Mouse (Mus musculus): ENCODE results near the gene Cisd2. TPM values are rescaled to one million over a fixed set of nuclear protein-coding genes. Genes with fewer than 3 reads are reported as not detected.

Gene Cisd2
- polyA plus RNA-seq, 1 experiment, result 39.3 TPM

GRCm38 (mm10) chr3:135417245-135417644 is 6.5 kb downstream of the Cisd2 start:
- TF ChIP-seq CTCF (IDR thresholded peaks at IDR 0.05; ENCODE audit: borderline replicate concordance, control insufficient read depth, extremely low read depth, insufficient read depth, low read length, poor library complexity) (no peak), POLR2A (IDR thresholded peaks at IDR 0.05; ENCODE audit: control insufficient read depth, extremely low read depth, insufficient read depth, low read length, poor library complexity) (no peak)
- H3K27ac ChIP-seq (ENCODE audit: control insufficient read depth, insufficient read depth, low read length), result no peak overlapping the region
- H3K4me3 ChIP-seq (ENCODE audit: control insufficient read depth, insufficient read depth, low read length), result no peak overlapping the region
- peaks cover 13% of the 10 kb centered on the region for H3K4me1 ChIP-seq (replicated peaks; ENCODE audit: control insufficient read depth, insufficient read depth, low read length)
- DNase-seq, result no peak
- 67% methylated on average over 3 of the region's 3 CpGs for WGBS
- H3K36me3 ChIP-seq (ENCODE audit: control insufficient read depth, insufficient read depth, low read length), result no peaks in the 10 kb centered on the region
- no peaks in the 10 kb centered on the region for H3K27me3 ChIP-seq (ENCODE audit: control insufficient read depth, insufficient read depth, low read length)

GRCm38 (mm10) chr3:135411824-135412223 is 11.9 kb downstream of the Cisd2 start:
- no peak overlapping the region for H3K27ac ChIP-seq (ENCODE audit: control insufficient read depth, insufficient read depth, low read length)
- H3K36me3 ChIP-seq (ENCODE audit: control insufficient read depth, insufficient read depth, low read length), result peaks cover 17% of the 10 kb centered on the region
- 97% methylated on average over 9 of the region's 9 CpGs for WGBS
- H3K4me3 ChIP-seq (ENCODE audit: control insufficient read depth, insufficient read depth, low read length), result no peak overlapping the region
- H3K4me1 ChIP-seq (replicated peaks; ENCODE audit: control insufficient read depth, insufficient read depth, low read length), result peaks cover 4% of the 10 kb centered on the region
- DNase-seq, result no peak
- TF ChIP-seq CTCF (IDR thresholded peaks at IDR 0.05; ENCODE audit: borderline replicate concordance, control insufficient read depth, extremely low read depth, insufficient read depth, low read length, poor library complexity), result no peak
- no peak for TF ChIP-seq POLR2A (IDR thresholded peaks at IDR 0.05; ENCODE audit: control insufficient read depth, extremely low read depth, insufficient read depth, low read length, poor library complexity)
- no peaks in the 10 kb centered on the region for H3K27me3 ChIP-seq (ENCODE audit: control insufficient read depth, insufficient read depth, low read length)

GRCm38 (mm10) chr3:135411056-135411455 is 12.7 kb downstream of the Cisd2 start:
- TF ChIP-seq CTCF (IDR thresholded peaks at IDR 0.05; ENCODE audit: borderline replicate concordance, control insufficient read depth, extremely low read depth, insufficient read depth, low read length, poor library complexity), result no peak
- no peak for TF ChIP-seq POLR2A (IDR thresholded peaks at IDR 0.05; ENCODE audit: control insufficient read depth, extremely low read depth, insufficient read depth, low read length, poor library complexity)
- Histone ChIP-seq H3K27me3 (ENCODE audit: control insufficient read depth, insufficient read depth, low read length) (no peaks in the 10 kb centered on the region), H3K27ac (ENCODE audit: control insufficient read depth, insufficient read depth, low read length) (no peak overlapping the region), H3K4me3 (ENCODE audit: control insufficient read depth, insufficient read depth, low read length) (no peak overlapping the region), H3K36me3 (ENCODE audit: control insufficient read depth, insufficient read depth, low read length) (peaks cover 17% of the 10 kb centered on the region), H3K4me1 (replicated peaks; ENCODE audit: control insufficient read depth, insufficient read depth, low read length) (peaks cover 4% of the 10 kb centered on the region; the same call in 1 of the 2 replicates)
- no peak for DNase-seq
- WGBS, result 97% methylated on average over 12 of the region's 12 CpGs

- no peak overlapping the region for H3K27ac ChIP-seq (ENCODE audit: control insufficient read depth, insufficient read depth, low read length)
- 98% methylated on average over 5 of the region's 5 CpGs for WGBS
- H3K4me3 ChIP-seq (ENCODE audit: control insufficient read depth, insufficient read depth, low read length), result no peak overlapping the region
- DNase-seq, result no peak
- no peaks in the 10 kb centered on the region for H3K27me3 ChIP-seq (ENCODE audit: control insufficient read depth, insufficient read depth, low read length)
- H3K4me1 ChIP-seq (replicated peaks; ENCODE audit: control insufficient read depth, insufficient read depth, low read length), result peaks cover 4% of the 10 kb centered on the region; the same call in 1 of the 2 replicates
- TF ChIP-seq POLR2A (IDR thresholded peaks at IDR 0.05; ENCODE audit: control insufficient read depth, extremely low read depth, insufficient read depth, low read length, poor library complexity) (no peak), CTCF (IDR thresholded peaks at IDR 0.05; ENCODE audit: borderline replicate concordance, control insufficient read depth, extremely low read depth, insufficient read depth, low read length, poor library complexity) (no peak)
- peaks cover 17% of the 10 kb centered on the region for H3K36me3 ChIP-seq (ENCODE audit: control insufficient read depth, insufficient read depth, low read length)
Measured at GRCm38 (mm10) chr3:135409219-135409618, 14.5 kb downstream of the Cisd2 start.

GRCm38 (mm10) chr3:135407351-135407750 is 16.4 kb downstream of the Cisd2 start:
- TF ChIP-seq POLR2A (IDR thresholded peaks at IDR 0.05; ENCODE audit: control insufficient read depth, extremely low read depth, insufficient read depth, low read length, poor library complexity) (no peak), CTCF (IDR thresholded peaks at IDR 0.05; ENCODE audit: borderline replicate concordance, control insufficient read depth, extremely low read depth, insufficient read depth, low read length, poor library complexity) (no peak)
- no peak overlapping the region for H3K4me3 ChIP-seq (ENCODE audit: control insufficient read depth, insufficient read depth, low read length)
- WGBS, result 71% methylated on average over 9 of the region's 9 CpGs
- no peak overlapping the region for H3K27ac ChIP-seq (ENCODE audit: control insufficient read depth, insufficient read depth, low read length)
- H3K27me3 ChIP-seq (ENCODE audit: control insufficient read depth, insufficient read depth, low read length), result no peaks in the 10 kb centered on the region
- peaks cover 11% of the 10 kb centered on the region for H3K4me1 ChIP-seq (replicated peaks; ENCODE audit: control insufficient read depth, insufficient read depth, low read length)
- no peak for DNase-seq
- H3K36me3 ChIP-seq (ENCODE audit: control insufficient read depth, insufficient read depth, low read length), result peaks cover 17% of the 10 kb centered on the region

- no peak for DNase-seq
- Histone ChIP-seq H3K4me3 (ENCODE audit: control insufficient read depth, insufficient read depth, low read length) (no peak overlapping the region), H3K27ac (ENCODE audit: control insufficient read depth, insufficient read depth, low read length) (no peak overlapping the region), H3K4me1 (replicated peaks; ENCODE audit: control insufficient read depth, insufficient read depth, low read length) (peaks cover 14% of the 10 kb centered on the region), H3K36me3 (ENCODE audit: control insufficient read depth, insufficient read depth, low read length) (0 out of 2 replicates have a peak, but pooled peaks cover 8% of the 10 kb centered on the region), H3K27me3 (ENCODE audit: control insufficient read depth, insufficient read depth, low read length) (no peaks in the 10 kb centered on the region)
- WGBS, result 94% methylated on average over 4 of the region's 4 CpGs
- TF ChIP-seq CTCF (IDR thresholded peaks at IDR 0.05; ENCODE audit: borderline replicate concordance, control insufficient read depth, extremely low read depth, insufficient read depth, low read length, poor library complexity), result no peak
- TF ChIP-seq POLR2A (IDR thresholded peaks at IDR 0.05; ENCODE audit: control insufficient read depth, extremely low read depth, insufficient read depth, low read length, poor library complexity), result no peak
Measured at GRCm38 (mm10) chr3:135404599-135404998, 19.1 kb downstream of the Cisd2 start.

- 0 out of 2 replicates have a peak, but pooled peaks cover 7% of the 10 kb centered on the region for H3K36me3 ChIP-seq (ENCODE audit: control insufficient read depth, insufficient read depth, low read length)
- H3K4me3 ChIP-seq (ENCODE audit: control insufficient read depth, insufficient read depth, low read length), result no peak overlapping the region
- WGBS, result 78% methylated on average over 5 of the region's 5 CpGs
- no peak for TF ChIP-seq CTCF (IDR thresholded peaks at IDR 0.05; ENCODE audit: borderline replicate concordance, control insufficient read depth, extremely low read depth, insufficient read depth, low read length, poor library complexity)
- H3K4me1 ChIP-seq (replicated peaks; ENCODE audit: control insufficient read depth, insufficient read depth, low read length), result peaks cover 14% of the 10 kb centered on the region
- H3K27me3 ChIP-seq (ENCODE audit: control insufficient read depth, insufficient read depth, low read length), result no peaks in the 10 kb centered on the region
- no peak overlapping the region; the same call in 1 of the 2 replicates for H3K27ac ChIP-seq (ENCODE audit: control insufficient read depth, insufficient read depth, low read length)
- no peak for DNase-seq
Measured at GRCm38 (mm10) chr3:135403856-135404255, 19.9 kb downstream of the Cisd2 start.
